Mouse (Mus musculus) liver, embryonic 12.5 days (tissue): ENCODE data around the gene Jmjd1c. TPM values are rescaled to one million over a fixed set of nuclear protein-coding genes. Genes with fewer than 3 reads are reported as not detected.

Experiments used
- ATAC-seq: fragments of 200-750 bp; cut with Nextera tagmentation; 2 replicates; pipeline ENCODE4 v1.8.0; 2017; ENCODE audit warnings: moderate number of reproducible peaks, mild to moderate bottlenecking, moderate library complexity
- H3K27ac ChIP-seq: fragments of 300-500 bp; sonication (generic); 2 replicates; pipeline ENCODE4 v1.5.1; 2016; ENCODE audit warnings: mild to moderate bottlenecking
- H3K27me3 ChIP-seq: fragments of 300-500 bp; sonication (generic); replicated peaks from 2 replicates; pipeline ENCODE4 v1.6.1; 2016; ENCODE audit warnings: mild to moderate bottlenecking, moderate library complexity
- H3K36me3 ChIP-seq: fragments of 300-500 bp; sonication (generic); 2 replicates; pipeline ENCODE4 v1.6.1; 2016; ENCODE audit warnings: mild to moderate bottlenecking, moderate library complexity
- H3K4me1 ChIP-seq: fragments of 300-500 bp; sonication (generic); 2 replicates; pipeline ENCODE4 v1.6.1; 2016
- H3K4me2 ChIP-seq: fragments of 300-500 bp; sonication (generic); 2 replicates; pipeline ENCODE4 v1.6.1; 2016; ENCODE audit warnings: mild to moderate bottlenecking, moderate library complexity
- H3K4me3 ChIP-seq: fragments of 300-500 bp; sonication (generic); 2 replicates; pipeline ENCODE4 v1.5.1; 2016; ENCODE audit warnings: mild to moderate bottlenecking, moderate library complexity
- H3K9ac ChIP-seq: fragments of 300-500 bp; sonication (generic); 2 replicates; pipeline ENCODE4 v1.6.1; 2016; ENCODE audit warnings: mild to moderate bottlenecking, moderate library complexity
- H3K9me3 ChIP-seq: fragments of 300-500 bp; sonication (generic); replicated peaks from 2 replicates; pipeline ENCODE4 v1.6.1; 2016; ENCODE audit warnings: mild to moderate bottlenecking, moderate library complexity
- WGBS: fragments of 180-500 bp; shearing (Covaris S2); methylation state at CpG from one replicate; pipeline ENCODE4 v1.1.7; 2016; ENCODE audit not compliant: insufficient replicate concordance; 5-methylcytosine and 5-hydroxymethylcytosine counted together
- polyA plus RNA-seq: library from polyadenylated mRNA; unstranded; fragments of >200 nt; fragmentation: Nextera tagmentation; extraction: Ambion mirVana; gene quantifications from 2 replicates; pipeline ENCODE4 v1.2.1, GENCODE M21; 2016

Gene Jmjd1c
- polyA plus RNA-seq, 1 experiment from 2014 or later = 16.1 TPM

DNA sequence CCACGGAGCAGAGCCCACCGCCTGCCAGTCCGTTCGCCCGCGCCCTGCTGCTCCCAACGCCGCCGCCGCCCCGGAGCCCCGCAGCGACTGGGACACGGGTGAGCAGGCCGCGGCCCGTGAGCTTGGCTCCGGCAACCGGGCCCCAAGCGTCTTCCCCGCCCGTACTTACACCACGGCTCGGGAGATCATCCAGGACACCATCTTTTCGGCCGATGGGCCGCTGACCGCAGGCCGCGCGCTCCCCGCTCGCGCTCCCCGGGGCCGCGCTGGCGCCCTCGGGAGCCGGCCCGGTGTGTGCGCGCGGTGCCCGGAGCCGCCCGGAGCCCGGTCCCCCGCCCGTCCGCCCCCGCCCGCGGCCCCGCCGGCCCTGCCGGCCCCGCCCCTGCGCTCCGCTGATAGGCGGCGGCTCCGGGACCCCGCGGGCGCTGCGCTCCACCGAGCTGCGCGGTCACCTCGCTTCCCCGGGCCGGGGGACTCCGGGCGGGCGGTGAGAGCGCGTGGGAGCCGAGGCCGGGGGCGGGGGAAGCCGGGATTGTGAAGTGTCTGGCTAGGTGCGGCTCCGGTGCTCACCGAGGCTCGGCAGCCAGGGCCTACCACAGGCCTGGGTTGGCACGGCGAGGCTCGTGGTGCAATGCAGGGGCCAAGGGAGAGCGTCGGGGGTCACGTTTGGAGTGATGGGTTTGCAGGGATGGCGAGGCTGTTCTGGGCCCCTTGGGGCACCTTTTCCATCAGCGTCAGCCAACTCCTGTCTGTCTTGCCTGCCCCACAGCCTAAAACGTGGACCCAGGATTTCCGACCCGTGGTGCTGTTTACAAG lies 904 bp downstream of the Jmjd1c start, which contains the start of gene Reep3:
Gene Reep3, minus strand, starts transcription at position 325 of the 816 bp plus-strand sequence.
- Histone ChIP-seq H3K9ac (peak within 1 kb of the TSS; percentile 94), H3K4me3 (peak within 1 kb of the TSS; percentile 90), H3K27me3 (no peaks in the 10 kb centered on the region), H3K36me3 (no peaks in the 10 kb centered on the region), H3K4me2 (peak within 1 kb of the TSS; percentile 89), H3K27ac (peak within 1 kb of the TSS; percentile 91), H3K4me1 (peaks cover 47% of the 10 kb centered on the region), H3K9me3 (no peaks in the 10 kb centered on the region)
- peak; percentile 90 for ATAC-seq
- WGBS = under 1% methylated on average over 92 of the region's 97 CpGs

GRCm38 (mm10) chr10:67097437-67098150 lies 1.7 kb downstream of the Jmjd1c start:
- 6% methylated on average over 15 of the region's 15 CpGs for WGBS

DNA sequence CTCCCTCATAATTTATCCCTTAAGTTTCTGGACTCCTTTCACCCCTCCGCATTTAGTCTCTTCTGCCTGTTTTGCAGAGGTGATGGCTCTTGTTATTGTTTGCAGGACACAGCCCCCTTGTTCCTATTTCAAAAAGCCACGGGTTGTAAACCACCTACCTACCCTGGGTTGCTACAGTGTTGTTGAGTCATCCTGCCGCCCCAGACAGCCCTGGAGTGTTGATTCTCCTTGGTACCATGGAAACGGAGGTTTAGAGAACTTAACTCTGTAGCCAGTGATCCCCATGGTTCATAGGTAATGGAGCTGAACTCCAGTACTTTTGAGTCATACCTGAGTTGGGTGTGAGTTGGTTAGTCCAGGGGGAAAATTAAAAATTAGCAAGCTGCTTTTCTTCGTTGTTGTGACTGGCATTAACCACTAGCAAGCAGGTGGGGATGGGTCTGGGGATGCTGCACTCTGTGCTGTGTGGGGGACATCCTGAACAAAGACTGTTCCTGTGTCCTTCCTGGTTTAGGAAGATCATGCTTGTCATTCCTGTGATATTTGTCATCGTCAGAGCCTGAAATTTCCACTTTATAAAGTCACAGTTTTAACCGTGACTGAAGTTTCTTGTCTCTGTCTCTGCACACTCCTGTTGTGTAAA lies 2.6 kb downstream of the Jmjd1c start:
- Histone ChIP-seq H3K4me1 (peaks cover 60% of the 10 kb centered on the region), H3K9ac (no peak overlapping the region), H3K9me3 (no peaks in the 10 kb centered on the region), H3K4me2 (peak overlapping the region; percentile 89), H3K4me3 (no peak overlapping the region; the same call in 1 of the 2 replicates), H3K27ac (no peak overlapping the region), H3K36me3 (no peaks in the 10 kb centered on the region), H3K27me3 (no peaks in the 10 kb centered on the region)
- WGBS = 32% methylated on average over 7 of the region's 7 CpGs
- ATAC-seq = no peak

More at GRCm38 (mm10) chr10:67097437-67098150, 1.7 kb downstream of the Jmjd1c start:
- ATAC-seq = no peak
- H3K9ac ChIP-seq = peak overlapping the region; percentile 94
- no peaks in the 10 kb centered on the region for H3K36me3 ChIP-seq
- H3K4me2 ChIP-seq = peak overlapping the region; percentile 89
- H3K9me3 ChIP-seq = no peaks in the 10 kb centered on the region
- peak overlapping the region; percentile 90 for H3K4me3 ChIP-seq
- H3K27me3 ChIP-seq = no peaks in the 10 kb centered on the region
- H3K4me1 ChIP-seq = peaks cover 51% of the 10 kb centered on the region
- H3K27ac ChIP-seq = no peak overlapping the region; the same call in 1 of the 2 replicates

DNA sequence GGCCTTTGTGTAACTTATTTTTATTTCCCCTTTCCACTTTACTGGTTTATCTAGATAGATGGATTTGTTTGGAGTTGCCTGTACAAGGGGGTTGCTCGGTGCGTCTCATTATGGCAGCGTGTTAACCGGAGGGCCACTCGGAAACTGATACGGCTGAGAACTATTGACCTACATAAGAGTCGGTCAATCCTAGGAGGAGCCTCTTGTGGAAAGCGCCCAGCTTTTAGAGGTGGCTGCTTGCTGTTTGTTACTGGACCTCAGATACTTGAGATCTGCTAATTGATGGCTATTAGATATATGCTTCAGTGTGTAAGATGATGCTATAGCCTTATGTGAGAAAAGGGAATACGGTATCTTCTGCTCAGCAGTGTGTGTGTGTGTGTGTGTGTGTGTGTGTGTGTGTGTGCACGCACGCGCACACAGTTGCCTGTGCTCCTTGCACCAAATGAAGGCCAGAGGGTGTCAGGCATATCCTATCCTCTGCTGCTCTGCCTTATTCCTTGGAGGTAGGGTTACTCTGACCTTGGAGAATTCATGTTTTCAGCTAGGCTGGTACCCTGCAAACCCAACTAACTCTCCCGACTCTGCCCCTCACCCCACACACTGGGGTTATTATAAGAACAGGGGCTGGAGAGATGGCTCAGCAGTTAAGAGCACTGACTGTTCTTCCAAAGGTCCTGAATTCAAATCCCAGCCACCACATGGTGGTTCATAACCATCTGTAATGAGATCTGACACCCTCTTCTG lies 3.4 kb downstream of the Jmjd1c start:
- H3K27me3 ChIP-seq = no peaks in the 10 kb centered on the region
- WGBS = 77% methylated on average over 13 of the region's 13 CpGs
- H3K4me1 ChIP-seq = peaks cover 69% of the 10 kb centered on the region
- H3K9me3 ChIP-seq = no peaks in the 10 kb centered on the region
- H3K9ac ChIP-seq = no peak overlapping the region
- no peak for ATAC-seq
- H3K4me3 ChIP-seq = no peak overlapping the region
- H3K36me3 ChIP-seq = no peaks in the 10 kb centered on the region
- no peak overlapping the region for H3K4me2 ChIP-seq
- no peak overlapping the region for H3K27ac ChIP-seq

- no peaks in the 10 kb centered on the region for H3K27me3 ChIP-seq
- H3K9me3 ChIP-seq = no peaks in the 10 kb centered on the region
- H3K9ac ChIP-seq = no peak overlapping the region
- no peak overlapping the region for H3K4me2 ChIP-seq
- no peak overlapping the region for H3K27ac ChIP-seq
- no peak overlapping the region for H3K4me3 ChIP-seq
- ATAC-seq = no peak
- no peaks in the 10 kb centered on the region for H3K36me3 ChIP-seq
- WGBS = 64% methylated on average over 7 of the region's 7 CpGs
- peaks cover 73% of the 10 kb centered on the region for H3K4me1 ChIP-seq
These were observed 4.2 kb downstream of the Jmjd1c start for GRCm38 (mm10) chr10:67100011-67100661.

GRCm38 (mm10) chr10:67100831-67101251 lies 4.9 kb downstream of the Jmjd1c start:
- H3K4me1 ChIP-seq = peaks cover 74% of the 10 kb centered on the region
- no peaks in the 10 kb centered on the region for H3K36me3 ChIP-seq
- no peak overlapping the region for H3K9ac ChIP-seq
- ATAC-seq = no peak
- WGBS = 68% methylated on average over 9 of the region's 9 CpGs
- H3K4me3 ChIP-seq = no peak overlapping the region
- H3K9me3 ChIP-seq = no peaks in the 10 kb centered on the region
- H3K4me2 ChIP-seq = no peak overlapping the region
- no peak overlapping the region for H3K27ac ChIP-seq
- H3K27me3 ChIP-seq = no peaks in the 10 kb centered on the region

- Histone ChIP-seq H3K4me1 (peaks cover 84% of the 10 kb centered on the region), H3K4me3 (no peak overlapping the region), H3K36me3 (no peaks in the 10 kb centered on the region), H3K9me3 (no peaks in the 10 kb centered on the region), H3K27ac (no peak overlapping the region), H3K4me2 (no peak overlapping the region), H3K9ac (no peak overlapping the region), H3K27me3 (no peaks in the 10 kb centered on the region)
- WGBS = 35% methylated on average over 9 of the region's 9 CpGs
- no peak for ATAC-seq
These were observed 8.6 kb downstream of the Jmjd1c start for GRCm38 (mm10) chr10:67104543-67104942.

DNA sequence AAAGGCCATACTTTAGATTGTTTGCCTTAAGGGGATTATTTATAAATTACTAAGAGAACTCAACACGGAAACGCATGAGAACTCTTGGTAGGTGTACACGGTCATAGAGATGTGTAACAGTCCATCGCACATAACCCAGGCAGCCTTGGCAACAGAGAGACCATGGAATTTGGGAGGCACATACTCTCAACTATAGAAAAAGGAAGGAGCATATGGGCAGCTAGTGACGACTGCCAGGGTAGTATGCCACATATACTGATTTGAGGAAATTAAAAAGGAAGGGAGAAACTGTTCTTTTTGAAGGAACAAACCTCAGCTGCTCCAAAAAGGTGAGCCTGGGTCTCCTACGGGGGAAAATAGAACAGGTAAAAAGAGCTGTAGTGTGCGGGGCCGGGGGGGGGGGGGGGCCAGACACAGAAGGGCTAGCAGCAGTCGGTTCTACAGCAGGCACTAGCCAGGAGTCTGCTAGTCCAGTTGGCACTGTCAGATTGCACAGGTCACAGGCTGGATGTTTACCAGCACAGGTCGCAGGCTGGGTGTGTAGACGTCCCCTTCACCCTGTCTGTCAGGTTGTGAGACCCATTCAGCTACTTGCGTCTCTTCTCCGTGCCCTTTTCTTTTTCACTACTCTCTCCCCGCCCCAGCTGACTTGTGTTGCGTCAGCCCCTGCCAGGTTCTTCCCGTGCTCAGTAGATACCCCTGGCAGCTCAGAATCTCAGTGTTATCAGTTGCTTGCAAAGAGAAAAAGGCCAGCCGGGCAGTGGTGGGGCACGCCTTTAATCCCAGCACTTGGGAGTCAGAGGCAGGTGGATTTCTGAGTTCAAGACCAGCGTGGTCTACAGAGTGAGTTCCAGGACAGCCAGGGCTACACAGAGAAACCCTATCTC lies 9.6 kb downstream of the Jmjd1c start:
- peak overlapping the region; percentile 32 for H3K4me2 ChIP-seq
- H3K9me3 ChIP-seq = no peaks in the 10 kb centered on the region
- peak; percentile 64 for ATAC-seq
- H3K4me3 ChIP-seq = no peak overlapping the region
- peaks cover 83% of the 10 kb centered on the region for H3K4me1 ChIP-seq
- H3K36me3 ChIP-seq = no peaks in the 10 kb centered on the region
- H3K27ac ChIP-seq = no peak overlapping the region
- no peaks in the 10 kb centered on the region for H3K27me3 ChIP-seq
- whole genome bisulfite sequencing = 48% methylated on average over 19 of the region's 19 CpGs
- H3K9ac ChIP-seq = no peak overlapping the region

DNA sequence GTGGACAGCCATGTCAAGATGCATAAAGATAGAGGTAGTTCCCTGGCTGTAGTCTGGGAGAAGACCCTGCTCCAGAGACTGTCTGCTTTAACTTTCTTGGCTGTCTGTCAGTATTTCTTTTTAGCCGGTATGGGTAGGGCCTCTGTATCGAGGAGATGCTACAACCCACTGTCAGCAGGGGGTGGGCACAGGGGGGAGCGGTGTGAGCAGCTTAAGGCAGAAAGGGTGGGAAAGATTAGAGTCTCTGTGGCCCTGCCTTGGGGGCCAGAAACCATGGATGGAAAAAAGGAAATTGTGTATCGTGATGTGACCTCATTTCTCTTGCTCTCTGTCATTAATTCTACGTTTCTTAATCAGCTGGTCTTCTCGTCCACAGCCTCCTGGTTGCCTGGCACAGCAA lies 10.5 kb downstream of the Jmjd1c start:
- WGBS = 62% methylated on average over 6 of the region's 6 CpGs
- Histone ChIP-seq H3K9ac (no peak overlapping the region), H3K36me3 (no peaks in the 10 kb centered on the region), H3K4me3 (no peak overlapping the region), H3K27ac (no peak overlapping the region), H3K9me3 (no peaks in the 10 kb centered on the region), H3K4me2 (no peak overlapping the region), H3K27me3 (no peaks in the 10 kb centered on the region), H3K4me1 (peaks cover 76% of the 10 kb centered on the region)
- ATAC-seq = no peak

- Histone ChIP-seq H3K27ac (no peak overlapping the region), H3K4me3 (no peak overlapping the region), H3K4me2 (no peak overlapping the region), H3K4me1 (peaks cover 82% of the 10 kb centered on the region), H3K9me3 (no peaks in the 10 kb centered on the region), H3K9ac (no peak overlapping the region), H3K36me3 (no peaks in the 10 kb centered on the region), H3K27me3 (no peaks in the 10 kb centered on the region)
- ATAC-seq = no peak
- 74% methylated on average over 9 of the region's 9 CpGs for WGBS
These were observed 11.3 kb downstream of the Jmjd1c start for GRCm38 (mm10) chr10:67107017-67107761.
